9 mouse cellular contexts compared by ENCODE assay signal in genomic region chr8:64619661-64620060, GRCm38 (mm10).
"Had no signal": no experiment of that assay in that cellular context is flagged by ENCODE, and none has a peak within 500 bp of the region (broad histone marks: within the 10 kb centered on the region; RNA-seq: fewer than 3 reads in every experiment).

No protein-coding gene starts in this region.

- H3K9me3 ChIP-seq: liver, embryonic 13.5 days had no signal

- H3K4me3 ChIP-seq: liver, embryonic 13.5 days had no signal

- H3K27ac ChIP-seq: liver, embryonic 13.5 days had no signal

- H3K36me3 ChIP-seq: liver, embryonic 13.5 days had no signal

- H3K9ac ChIP-seq: liver, embryonic 13.5 days had no signal

- DNase-seq: kidney, adult 9 months; kidney, postnatal 14 days; liver, embryonic 13.5 days; lung, adult 2 months; lung, postnatal 14 days; lung, postnatal 4 days; midbrain, embryonic 14.5 days; thymus, postnatal 25 days had no signal

- H3K27me3 ChIP-seq: liver, embryonic 13.5 days had no signal

- H3K4me2 ChIP-seq: liver, embryonic 13.5 days; midbrain, embryonic 11.5 days had no signal
